Mouse (Mus musculus): ENCODE data around the gene Rsph14.

- no peak for TF ChIP-seq POLR2A (IDR thresholded peaks at IDR 0.05; ENCODE audit: low read depth, low read length)
- TF ChIP-seq CTCF (conservative IDR thresholded peaks at IDR 0.05; ENCODE audit: insufficient read depth, insufficient read length, low read depth, low read length), result no peak
Observed at GRCm38 (mm10) chr10:74983176-74983575, 49.2 kb downstream of the Rsph14 start.
